Mouse (Mus musculus) thymus, adult 2 months (tissue): Measurements from ENCODE around the gene Ano10.

ENCODE experiments used
- CTCF ChIP-seq: fragments of 200-500 bp; IDR thresholded peaks from 2 replicates; pipeline ENCODE4 v1.5.1; 2012; ENCODE audit warnings: mild to moderate bottlenecking, control low read depth, low read length, moderate library complexity, borderline replicate concordance; ENCODE audit not compliant: control insufficient read depth, poor library complexity, insufficient read depth; ENCODE audit errors: extremely low read depth
- POLR2A ChIP-seq: fragments of 200-500 bp; IDR thresholded peaks from 2 replicates; pipeline ENCODE4 v1.6.1; 2012; ENCODE audit warnings: mild to moderate bottlenecking, low read length, control low read depth, moderate library complexity; ENCODE audit not compliant: control insufficient read depth, poor library complexity, insufficient read depth; ENCODE audit errors: extremely low read depth

GRCm38 (mm10) chr9:122127271-122127785, 166.9 kb downstream of the Ano10 start:
- no peak for TF ChIP-seq CTCF
- no peak for TF ChIP-seq POLR2A
